16 mouse cellular contexts compared by ENCODE assay signal in the genomic region with DNA sequence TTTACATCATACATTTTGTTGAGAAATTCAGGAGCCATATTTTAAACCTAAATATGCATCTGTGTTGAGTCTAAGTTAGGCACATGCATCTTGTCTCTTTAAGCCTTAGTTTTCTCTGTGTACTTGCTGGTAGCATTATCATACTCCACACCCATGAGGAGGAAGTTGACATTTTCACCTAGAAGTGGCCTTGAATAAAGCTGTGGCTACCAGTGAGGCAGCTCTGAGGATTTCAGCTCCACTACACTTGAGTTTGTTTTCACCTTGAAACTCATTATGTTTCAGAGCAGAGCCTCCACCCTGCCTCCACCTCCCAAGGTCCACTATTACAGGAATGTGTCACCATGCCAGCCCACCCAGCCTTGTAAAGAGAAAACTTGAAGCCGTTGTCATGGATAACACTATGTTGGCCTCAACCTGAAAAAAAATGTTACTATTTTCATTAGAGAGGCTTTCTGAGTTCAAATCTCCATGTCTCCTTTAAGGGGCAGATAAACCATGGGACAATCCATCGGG. TPM values are rescaled to one million over a fixed set of nuclear protein-coding genes. Genes with fewer than 3 reads are reported as not detected.
DNase-seq lines count a peak whose midpoint lies in the region; ATAC-seq lines count a peak whose summit lies in the region.
"Had no signal": no experiment of that assay in that cellular context is flagged by ENCODE, and none has a peak within 500 bp of the region (broad histone marks: within the 10 kb centered on the region; RNA-seq: fewer than 3 reads in every experiment).

No protein-coding gene starts in this region.

- H3K9ac ChIP-seq in kidney, embryonic 14.5 days (ENCODE audit: low read depth, low read length): no peak overlapping the region
- H3K9ac ChIP-seq: forebrain, embryonic 13.5 days; hindbrain, embryonic 12.5 days had no signal

- no peak overlapping the region for H3K27ac ChIP-seq in kidney, embryonic 14.5 days (ENCODE audit: low read depth, low read length)
- H3K27ac ChIP-seq: forebrain, embryonic 13.5 days; gastrocnemius, adult 2 months; hindbrain, embryonic 12.5 days had no signal

- H3K4me3 ChIP-seq in kidney, embryonic 14.5 days (ENCODE audit: low read length): no peak overlapping the region
- H3K4me3 ChIP-seq: forebrain, embryonic 13.5 days; gastrocnemius, adult 2 months; hindbrain, embryonic 12.5 days had no signal

- H3K27me3 ChIP-seq in kidney, embryonic 14.5 days (ENCODE audit: control insufficient read depth, insufficient read depth, low read length): no peaks in the 10 kb centered on the region
- H3K27me3 ChIP-seq: forebrain, embryonic 13.5 days; hindbrain, embryonic 12.5 days had no signal

- no peaks in the 10 kb centered on the region for H3K36me3 ChIP-seq in kidney, embryonic 14.5 days (ENCODE audit: control insufficient read depth, insufficient read depth, low read length)
- H3K36me3 ChIP-seq: hindbrain, embryonic 12.5 days had no signal

- ATAC-seq in kidney, embryonic 14.5 days (ENCODE audit: low FRiP score, low TSS enrichment): no peak
- ATAC-seq in inflammation-experienced regulatory T-cells, adult 6 months: no peak
- ATAC-seq: forebrain, embryonic 13.5 days; lung, postnatal 0 days had no signal

- WGBS in kidney, embryonic 14.5 days: 94% methylated on average over 2 of the region's 2 CpGs

- H3K4me1 ChIP-seq in kidney, embryonic 14.5 days (ENCODE audit: control insufficient read depth, insufficient read depth, low read length): 0 out of 2 replicates have a peak, but pooled peaks cover 4% of the 10 kb centered on the region
- H3K4me1 ChIP-seq: forebrain, embryonic 13.5 days; hindbrain, embryonic 12.5 days had no signal

- peak; percentile 59 for DNase-seq in kidney, adult 9 months
- peak; percentile 71 to 77 for DNase-seq in spleen, postnatal 36 days (ENCODE audit: low spot score in 2 of 2)
- DNase-seq in spleen, postnatal 14 days (ENCODE audit: low spot score in 2 of 2): no peak
- DNase-seq in kidney, postnatal 36 days: peak; percentile 37 to 43
- no peak for DNase-seq in cerebellum, postnatal 10 days
- DNase-seq: adrenal gland, adult 2 months; cerebellum, adult 8-10 months; gastrocnemius, adult 2 months; left cerebral cortex, postnatal 4 days; right cerebral cortex, postnatal 14 days had no signal

- no peaks in the 10 kb centered on the region for H3K9me3 ChIP-seq in kidney, embryonic 14.5 days (ENCODE audit: control insufficient read depth, low read length)
- H3K9me3 ChIP-seq: forebrain, embryonic 13.5 days; hindbrain, embryonic 12.5 days had no signal

- no peak overlapping the region for H3K4me2 ChIP-seq in kidney, embryonic 14.5 days (replicated peaks; ENCODE audit: low read depth, low read length)
- H3K4me2 ChIP-seq: forebrain, embryonic 13.5 days; hindbrain, embryonic 12.5 days; midbrain, embryonic 11.5 days had no signal

RNA-seq across cellular contexts. Expression of gene Lamb3, which starts 26.7 kb away (rescaled TPM):
- 0.29 and 0.49 TPM in 2 replicates for polyA plus RNA-seq in kidney, embryonic 14.5 days (2014; fragmentation: Nextera tagmentation; extraction: Ambion mirVana)
- polyA plus RNA-seq in inflammation-experienced regulatory T-cells, adult 6 months (2017; shearing (Covaris generic)): 10 to 100 TPM; 16.6 to 23.0 (median 20.6) TPM
- polyA plus RNA-seq: midbrain, embryonic 11.5 days had no signal

RNA-seq across cellular contexts. Expression of gene Hsd11b1, which starts 29.7 kb away (rescaled TPM):
- polyA plus RNA-seq in kidney, embryonic 14.5 days (2014; fragmentation: Nextera tagmentation; extraction: Ambion mirVana): 0.46 and 1.6 TPM in 2 replicates
- 100 to 1,000 TPM; 137 to 252 (median 149) TPM for polyA plus RNA-seq in inflammation-experienced regulatory T-cells, adult 6 months (2017; shearing (Covaris generic))
- polyA plus RNA-seq: midbrain, embryonic 11.5 days had no signal

RNA-seq across cellular contexts. Expression of gene Traf3ip3, which starts 32.7 kb away (rescaled TPM):
- polyA plus RNA-seq in kidney, embryonic 14.5 days (2014; fragmentation: Nextera tagmentation; extraction: Ambion mirVana): 0.50 and 1.6 TPM in 2 replicates
- 100 to 1,000 TPM; 208 to 375 (median 335) TPM for polyA plus RNA-seq in inflammation-experienced regulatory T-cells, adult 6 months (2017; shearing (Covaris generic))

RNA-seq across cellular contexts. Expression of gene G0s2, which starts 38.8 kb away (rescaled TPM):
- polyA plus RNA-seq in kidney, embryonic 14.5 days (2014; fragmentation: Nextera tagmentation; extraction: Ambion mirVana): 17.9 and 26.5 TPM in 2 replicates
- under 1 TPM in 1 of 3 experiments, not detected in 2; 0.79 TPM for polyA plus RNA-seq in inflammation-experienced regulatory T-cells, adult 6 months (2017; shearing (Covaris generic))

Comparison
In these comparisons a context has a peak if more than half of its experiments do, and no peak if none do; other contexts are left out.
1. DNase-seq: peak in kidney, adult 9 months (single experiment), spleen, postnatal 36 days (2 of 2) and kidney, postnatal 36 days (2 of 2); none in spleen, postnatal 14 days (0 of 2) and cerebellum, postnatal 10 days (0 of 2).
2. RNA of gene Lamb3, which starts 26.7 kb away (polyA plus RNA-seq): 16.6 to 23.0 TPM in inflammation-experienced regulatory T-cells, adult 6 months; 0.29 to 0.49 TPM in kidney, embryonic 14.5 days; every median in the first group is over 10 times any median in the second.
3. RNA of gene Hsd11b1, which starts 29.7 kb away (polyA plus RNA-seq): 137 to 252 TPM in inflammation-experienced regulatory T-cells, adult 6 months; 0.46 to 1.6 TPM in kidney, embryonic 14.5 days; every median in the first group is over 10 times any median in the second.
4. RNA of gene Traf3ip3, which starts 32.7 kb away (polyA plus RNA-seq): 208 to 375 TPM in inflammation-experienced regulatory T-cells, adult 6 months; 0.50 to 1.6 TPM in kidney, embryonic 14.5 days; every median in the first group is over 10 times any median in the second.